Mouse (Mus musculus): Measurements from ENCODE around the gene Snx18.

- TF ChIP-seq CTCF (IDR thresholded peaks at IDR 0.05; ENCODE audit: low read depth, low read length) = no peak
- no peak for TF ChIP-seq POLR2A (IDR thresholded peaks at IDR 0.05; ENCODE audit: extremely low read depth, insufficient read depth, low read length)
Measured at GRCm38 (mm10) chr13:113584431-113584830, 33.9 kb downstream of the Snx18 start.

Measured in liver, adult 2 months (tissue).